Mouse (Mus musculus) brain, embryonic 14.5 days (tissue): ENCODE measurements at regions not wholly inside any gene's neighbourhood (a gene's known extent, or its start where the extent isn't known, plus 50 kb on each side); places are given as distances from the start of the nearest gene placed in this dataset.

Experiments used
- CTCF ChIP-seq: fragments of 200-500 bp; IDR thresholded peaks from 2 replicates; pipeline ENCODE4 v1.5.1; 2012; ENCODE audit warnings: inconsistent platforms, mild to moderate bottlenecking, moderate library complexity, borderline replicate concordance; ENCODE audit not compliant: insufficient read depth, insufficient read length; ENCODE audit errors: extremely low read depth
- POLR2A ChIP-seq: fragments of 200-500 bp; IDR thresholded peaks from 2 replicates; pipeline ENCODE4 v1.6.1; 2012; ENCODE audit warnings: mild to moderate bottlenecking, inconsistent platforms, borderline replicate concordance; ENCODE audit not compliant: poor library complexity, insufficient read depth, insufficient read length, severe bottlenecking; ENCODE audit errors: extremely low read depth

- TF ChIP-seq CTCF (no peak), POLR2A (no peak)
Measured at GRCm38 (mm10) chr1:18338871-18339270, 73.9 kb upstream of the Defb41 start.
